Mouse (Mus musculus) brain, embryonic 14.5 days (tissue): Measurements from ENCODE around the gene Olfr648.

Source experiments
- CTCF ChIP-seq: fragments of 200-500 bp; IDR thresholded peaks from 2 replicates; pipeline ENCODE4 v1.5.1; 2012; ENCODE audit warnings: inconsistent platforms, mild to moderate bottlenecking, moderate library complexity, borderline replicate concordance; ENCODE audit not compliant: insufficient read depth, insufficient read length; ENCODE audit errors: extremely low read depth
- POLR2A ChIP-seq: fragments of 200-500 bp; IDR thresholded peaks from 2 replicates; pipeline ENCODE4 v1.6.1; 2012; ENCODE audit warnings: mild to moderate bottlenecking, inconsistent platforms, borderline replicate concordance; ENCODE audit not compliant: poor library complexity, insufficient read depth, insufficient read length, severe bottlenecking; ENCODE audit errors: extremely low read depth

- TF ChIP-seq POLR2A: no peak
- TF ChIP-seq CTCF: no peak
These were observed 13.5 kb downstream of the Olfr648 start for GRCm38 (mm10) chr7:104169634-104170204.
